Mouse (Mus musculus) liver, embryonic 16.5 days (tissue): ENCODE measurements around the gene Fgf8. TPM values are rescaled to one million over a fixed set of nuclear protein-coding genes. Genes with fewer than 3 reads are reported as not detected.

Experiments used
- ATAC-seq: fragments of 200-750 bp; cut with Nextera tagmentation; 2 replicates; pipeline ENCODE4 v1.8.0; 2017; ENCODE audit warnings: low read depth, mild to moderate bottlenecking, moderate number of reproducible peaks, moderate library complexity
- H3K27ac ChIP-seq: fragments of 300-500 bp; sonication (generic); 2 replicates; pipeline ENCODE4 v1.5.1; 2014; ENCODE audit warnings: mild to moderate bottlenecking, low read length
- H3K27me3 ChIP-seq: fragments of 300-500 bp; sonication (generic); 2 replicates; pipeline ENCODE4 v1.6.1; 2014; ENCODE audit warnings: low read depth, low read length, mixed read lengths; ENCODE audit not compliant: control insufficient read depth, insufficient read depth
- H3K36me3 ChIP-seq: fragments of 300-500 bp; sonication (generic); 2 replicates; pipeline ENCODE4 v1.6.1; 2014; ENCODE audit warnings: mild to moderate bottlenecking; ENCODE audit not compliant: control insufficient read depth, insufficient read depth
- H3K4me1 ChIP-seq: fragments of 300-500 bp; sonication (generic); 2 replicates; pipeline ENCODE4 v1.6.1; 2014; ENCODE audit warnings: low read depth, low read length, mixed read lengths; ENCODE audit not compliant: control insufficient read depth
- H3K4me2 ChIP-seq: fragments of 300-500 bp; sonication (generic); 2 replicates; pipeline ENCODE4 v1.6.1; 2014; ENCODE audit warnings: low read depth, low read length, mixed read lengths
- H3K4me3 ChIP-seq: fragments of 300-500 bp; sonication (generic); 2 replicates; pipeline ENCODE4 v1.5.1; 2014; ENCODE audit warnings: low read depth, mild to moderate bottlenecking, low read length
- H3K9ac ChIP-seq: fragments of 300-500 bp; sonication (generic); 2 replicates; pipeline ENCODE4 v1.6.1; 2014; ENCODE audit warnings: low read depth, low read length
- H3K9me3 ChIP-seq: fragments of 300-500 bp; sonication (generic); replicated peaks from 2 replicates; pipeline ENCODE4 v1.6.1; 2016; ENCODE audit warnings: low read length; ENCODE audit not compliant: control insufficient read depth
- WGBS: fragments of 180-500 bp; shearing (Covaris S2); extraction: QIAGEN DNeasy Blood & Tissue Kit; methylation state at CpG from one replicate; pipeline ENCODE4 v1.1.7; 2014; ENCODE audit not compliant: insufficient replicate concordance; 5-methylcytosine and 5-hydroxymethylcytosine counted together
- polyA plus RNA-seq: library from polyadenylated mRNA; unstranded; fragments of >200 nt; fragmentation: Nextera tagmentation; extraction: Ambion mirVana; gene quantifications from 2 replicates; pipeline ENCODE4 v1.2.1, GENCODE M21; 2015

Fgf8 gene
- polyA plus RNA-seq, 1 experiment from 2014 or later: not detected

GRCm38 (mm10) chr19:45687001-45687400, 55.7 kb downstream of the Fgf8 start:
- 62% methylated on average over 4 of the region's 4 CpGs for WGBS
- no peaks in the 10 kb centered on the region for H3K9me3 ChIP-seq
- no peaks in the 10 kb centered on the region for H3K4me1 ChIP-seq

More at GRCm38 (mm10) chr19:45687001-45687400, 55.7 kb downstream of the Fgf8 start:
- Histone ChIP-seq H3K36me3 (no peaks in the 10 kb centered on the region), H3K27me3 (no peaks in the 10 kb centered on the region), H3K4me2 (no peak overlapping the region), H3K9ac (no peak overlapping the region), H3K4me3 (no peak overlapping the region), H3K27ac (no peak overlapping the region)
- no peak for ATAC-seq

Other genes starting within 250 kb of the Fgf8 start
- gene Poll, start 182.4 kb downstream of the Fgf8 start, polyA plus RNA-seq: 5.1 and 5.4 TPM in 2 replicates
- 10.1 and 10.2 TPM in 2 replicates for gene Gm17018, start 182.3 kb downstream of the Fgf8 start, polyA plus RNA-seq
- 1.8 and 2.5 TPM in 2 replicates for gene Fbxw4, start 82.6 kb downstream of the Fgf8 start, polyA plus RNA-seq
- gene Npm3, start 6.7 kb upstream of the Fgf8 start, polyA plus RNA-seq: 4.6 and 6.1 TPM in 2 replicates
- gene Mgea5, start 40.9 kb upstream of the Fgf8 start, polyA plus RNA-seq: 15.6 and 16.3 TPM in 2 replicates
- 2.2 TPM in 2 replicates for gene Kcnip2, start 73.1 kb upstream of the Fgf8 start, polyA plus RNA-seq